Mouse (Mus musculus): ENCODE results near the gene P2ry1. TPM values are rescaled to one million over a fixed set of nuclear protein-coding genes. Genes with fewer than 3 reads are reported as not detected.

Gene P2ry1
- total RNA-seq (2014; rRNA removed) (9.6 and 13.4 TPM in 2 replicates), polyA plus RNA-seq (2015; fragmentation: Nextera tagmentation; extraction: Ambion mirVana) (3.9 and 5.6 TPM in 2 replicates)

GRCm38 (mm10) chr3:61002587-61003501, at the start of gene P2ry1:
Gene P2ry1, plus strand, starts transcription at chr3:61002795.
- H3K4me3 ChIP-seq (ENCODE audit: low read length): peak within 1 kb of the TSS; percentile 86
- WGBS: under 1% methylated on average over 90 of the region's 90 CpGs

GRCm38 (mm10) chr3:60953199-60953736, 49.3 kb upstream of the P2ry1 start:
- no peak overlapping the region for H3K4me3 ChIP-seq (ENCODE audit: low read length)
- ATAC-seq (no peak), DNase-seq (ENCODE audit: low spot score) (no peak)
- H3K27me3 ChIP-seq (ENCODE audit: insufficient read depth, low read length): no peaks in the 10 kb centered on the region
- H3K27ac ChIP-seq: no peak overlapping the region
- TF ChIP-seq CTCF (IDR thresholded peaks at IDR 0.05; ENCODE audit: low read depth): no peak
- H3K4me1 ChIP-seq (ENCODE audit: insufficient read depth, low read length): no peaks in the 10 kb centered on the region
- H3K9me3 ChIP-seq (ENCODE audit: low read length): no peaks in the 10 kb centered on the region
- H3K9ac ChIP-seq (replicated peaks; ENCODE audit: low read length): no peak overlapping the region
- 83% methylated on average over 5 of the region's 5 CpGs for WGBS
- no peak overlapping the region for H3K4me2 ChIP-seq (ENCODE audit: low read depth, low read length)
- no peaks in the 10 kb centered on the region for H3K36me3 ChIP-seq (ENCODE audit: insufficient read depth, low read length)

More at GRCm38 (mm10) chr3:61002587-61003501, at the start of gene P2ry1:
- Histone ChIP-seq H3K27me3 (ENCODE audit: insufficient read depth, low read length) (no peaks in the 10 kb centered on the region), H3K36me3 (ENCODE audit: insufficient read depth, low read length) (no peaks in the 10 kb centered on the region), H3K9me3 (ENCODE audit: low read length) (no peaks in the 10 kb centered on the region), H3K27ac (peak within 1 kb of the TSS; percentile 3; the same call in 1 of the 2 replicates), H3K9ac (replicated peaks; ENCODE audit: low read length) (peak within 1 kb of the TSS; percentile 67), H3K4me1 (ENCODE audit: insufficient read depth, low read length) (no peaks in the 10 kb centered on the region), H3K4me2 (ENCODE audit: low read depth, low read length) (peak within 1 kb of the TSS; percentile 97)
- DNase-seq (ENCODE audit: low spot score): peak; percentile 75
- peak; percentile 92 for ATAC-seq
- no peak for TF ChIP-seq CTCF (IDR thresholded peaks at IDR 0.05; ENCODE audit: low read depth)

GRCm38 (mm10) chr3:60954073-60954472, 48.5 kb upstream of the P2ry1 start:
- Histone ChIP-seq H3K9me3 (ENCODE audit: low read length) (no peaks in the 10 kb centered on the region), H3K27ac (no peak overlapping the region), H3K4me3 (ENCODE audit: low read length) (no peak overlapping the region), H3K4me1 (ENCODE audit: insufficient read depth, low read length) (no peaks in the 10 kb centered on the region), H3K4me2 (ENCODE audit: low read depth, low read length) (no peak overlapping the region), H3K36me3 (ENCODE audit: insufficient read depth, low read length) (no peaks in the 10 kb centered on the region), H3K9ac (replicated peaks; ENCODE audit: low read length) (no peak overlapping the region), H3K27me3 (ENCODE audit: insufficient read depth, low read length) (no peaks in the 10 kb centered on the region)
- no peak for DNase-seq (ENCODE audit: low spot score)
- no peak for ATAC-seq
- WGBS: 73% methylated on average over 2 of the region's 2 CpGs
- no peak for TF ChIP-seq CTCF (IDR thresholded peaks at IDR 0.05; ENCODE audit: low read depth)

DNA sequence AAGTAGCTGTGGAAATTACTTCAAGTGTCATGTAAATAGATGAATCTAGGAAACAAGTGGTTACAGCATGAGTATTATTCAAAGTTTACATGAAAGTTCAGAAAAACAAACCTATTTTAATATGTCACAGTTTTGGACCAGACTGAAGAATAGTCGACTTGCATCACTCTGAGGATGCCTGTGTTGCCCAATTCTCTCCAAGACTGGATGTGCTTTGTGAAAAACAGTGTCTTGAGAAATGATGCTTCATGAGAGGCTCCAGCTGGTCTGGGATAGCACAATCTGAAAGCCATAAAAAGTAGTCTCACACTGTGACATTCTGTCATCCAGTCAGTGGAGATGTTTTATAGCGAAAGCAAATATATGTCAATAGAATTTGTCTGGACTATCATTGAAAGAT, 43.8 kb upstream of the P2ry1 start:
- no peaks in the 10 kb centered on the region for H3K36me3 ChIP-seq (ENCODE audit: insufficient read depth, low read length)
- 82% methylated on average over 2 of the region's 2 CpGs for WGBS
- no peak for ATAC-seq

DNA sequence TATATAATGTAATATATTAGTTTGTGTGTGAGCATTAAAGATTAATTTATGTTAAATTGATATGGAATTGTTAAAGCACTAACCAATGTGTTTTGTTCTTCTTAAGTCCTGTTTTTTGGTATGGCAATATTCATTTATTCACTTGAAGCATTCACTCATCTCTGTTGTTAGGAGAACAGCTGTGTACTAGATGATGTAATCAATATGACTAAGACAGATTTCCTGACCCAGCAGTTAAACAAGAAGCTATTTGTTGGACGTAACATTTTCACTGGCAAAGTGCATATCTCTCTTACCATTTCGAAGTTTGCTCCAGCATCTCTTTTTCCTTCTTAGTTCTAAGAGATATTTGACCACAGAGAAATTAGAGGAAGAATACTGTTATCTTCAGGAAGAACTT, 37.5 kb upstream of the P2ry1 start:
- Histone ChIP-seq H3K4me3 (ENCODE audit: low read length) (no peak overlapping the region), H3K27ac (no peak overlapping the region), H3K4me2 (ENCODE audit: low read depth, low read length) (no peak overlapping the region), H3K9ac (replicated peaks; ENCODE audit: low read length) (no peak overlapping the region), H3K9me3 (ENCODE audit: low read length) (no peaks in the 10 kb centered on the region), H3K36me3 (ENCODE audit: insufficient read depth, low read length) (no peaks in the 10 kb centered on the region), H3K4me1 (ENCODE audit: insufficient read depth, low read length) (no peaks in the 10 kb centered on the region), H3K27me3 (ENCODE audit: insufficient read depth, low read length) (no peaks in the 10 kb centered on the region)
- no peak for TF ChIP-seq CTCF (IDR thresholded peaks at IDR 0.05; ENCODE audit: low read depth)
- DNase-seq (ENCODE audit: low spot score) (no peak), ATAC-seq (no peak)
- WGBS: 87% methylated on average over 2 of the region's 2 CpGs

More for the DNA sequence above, 43.8 kb upstream of the P2ry1 start:
- H3K27ac ChIP-seq: no peak overlapping the region
- no peak overlapping the region for H3K4me2 ChIP-seq (ENCODE audit: low read depth, low read length)
- no peaks in the 10 kb centered on the region for H3K9me3 ChIP-seq (ENCODE audit: low read length)
- no peak overlapping the region for H3K9ac ChIP-seq (replicated peaks; ENCODE audit: low read length)
- no peaks in the 10 kb centered on the region for H3K4me1 ChIP-seq (ENCODE audit: insufficient read depth, low read length)
- H3K4me3 ChIP-seq (ENCODE audit: low read length): no peak overlapping the region
- no peak for DNase-seq (ENCODE audit: low spot score)
- no peaks in the 10 kb centered on the region for H3K27me3 ChIP-seq (ENCODE audit: insufficient read depth, low read length)
- TF ChIP-seq CTCF (IDR thresholded peaks at IDR 0.05; ENCODE audit: low read depth): no peak

- no peak for TF ChIP-seq CTCF (IDR thresholded peaks at IDR 0.05; ENCODE audit: low read depth)
- WGBS: 92% methylated on average over 1 of the region's 1 CpGs
- Histone ChIP-seq H3K4me3 (ENCODE audit: low read length) (no peak overlapping the region), H3K36me3 (ENCODE audit: insufficient read depth, low read length) (no peaks in the 10 kb centered on the region), H3K4me2 (ENCODE audit: low read depth, low read length) (no peak overlapping the region), H3K4me1 (ENCODE audit: insufficient read depth, low read length) (no peaks in the 10 kb centered on the region), H3K9me3 (ENCODE audit: low read length) (no peaks in the 10 kb centered on the region), H3K9ac (replicated peaks; ENCODE audit: low read length) (no peak overlapping the region), H3K27ac (no peak overlapping the region), H3K27me3 (ENCODE audit: insufficient read depth, low read length) (no peaks in the 10 kb centered on the region)
- ATAC-seq (no peak), DNase-seq (ENCODE audit: low spot score) (no peak)
These were observed 27.7 kb upstream of the P2ry1 start for GRCm38 (mm10) chr3:60974944-60975343.

All from hindbrain, postnatal 0 days (tissue).